Mouse (Mus musculus): ENCODE measurements around the gene Pdgfd. TPM values are rescaled to one million over a fixed set of nuclear protein-coding genes. Genes with fewer than 3 reads are reported as not detected.
"Not testable (repeated sequence)": the region's sequence is repeated elsewhere in the genome, so short reads cannot be mapped to it uniquely, and the experiment has no call there.

Gene Pdgfd
- not detected for polyA plus RNA-seq (2017; shearing (Covaris generic))

DNA sequence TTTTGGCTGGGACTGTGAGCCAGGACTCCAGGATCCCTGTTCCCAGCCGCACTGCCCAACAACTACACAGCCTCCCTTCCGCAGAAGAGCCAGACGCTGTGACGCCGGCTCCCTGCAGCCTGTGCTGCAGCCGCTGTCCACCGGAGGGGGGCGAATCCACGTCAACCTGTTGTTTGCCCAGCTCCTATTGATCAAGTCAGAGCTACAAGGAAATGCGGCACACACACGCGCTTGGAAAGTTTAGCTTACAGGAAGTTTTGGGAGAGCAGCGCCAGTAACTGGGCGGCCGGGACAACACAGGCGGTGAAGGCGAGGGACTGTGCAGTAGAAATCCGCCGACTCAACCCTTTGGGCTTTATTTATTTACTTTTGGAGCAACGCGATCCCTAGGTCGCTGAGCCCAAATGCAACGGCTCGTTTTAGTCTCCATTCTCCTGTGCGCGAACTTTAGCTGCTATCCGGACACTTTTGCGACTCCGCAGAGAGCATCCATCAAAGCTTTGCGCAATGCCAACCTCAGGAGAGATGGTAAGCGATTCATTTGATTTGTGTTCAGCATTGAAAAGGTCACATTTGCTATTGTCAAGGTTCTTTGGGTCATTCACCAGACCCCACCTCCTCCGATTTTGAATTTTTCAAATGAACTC lies at the start of gene Pdgfd:
Gene Pdgfd, plus strand, starts transcription at position 194 of the 647 bp plus-strand sequence.
- no peak for ATAC-seq

GRCm38 (mm10) chr9:6169038-6169431 lies 651 bp downstream of the Pdgfd start:
- no peak for ATAC-seq

DNA sequence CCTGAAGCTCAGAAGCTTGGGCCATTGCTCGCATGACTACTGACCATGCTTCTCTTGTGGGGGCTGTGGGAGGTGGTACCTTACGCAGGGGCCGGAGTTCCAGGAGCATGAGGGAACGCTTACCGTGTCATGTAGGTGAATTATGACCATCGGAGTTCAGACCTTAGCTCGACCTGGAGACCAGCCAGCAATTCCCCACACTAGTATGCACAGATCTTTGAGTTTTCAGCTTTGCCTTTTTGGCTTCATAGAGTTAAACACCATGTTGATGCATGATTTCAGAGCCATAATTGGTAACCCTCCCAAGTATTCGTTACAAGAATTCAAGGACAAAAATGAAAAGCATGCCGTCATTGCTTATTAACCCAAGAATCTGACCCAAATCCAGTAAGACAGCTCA lies 2.6 kb downstream of the Pdgfd start:
- ATAC-seq, result no peak

GRCm38 (mm10) chr9:6173276-6173675 lies 4.9 kb downstream of the Pdgfd start:
- no peak for ATAC-seq

DNA sequence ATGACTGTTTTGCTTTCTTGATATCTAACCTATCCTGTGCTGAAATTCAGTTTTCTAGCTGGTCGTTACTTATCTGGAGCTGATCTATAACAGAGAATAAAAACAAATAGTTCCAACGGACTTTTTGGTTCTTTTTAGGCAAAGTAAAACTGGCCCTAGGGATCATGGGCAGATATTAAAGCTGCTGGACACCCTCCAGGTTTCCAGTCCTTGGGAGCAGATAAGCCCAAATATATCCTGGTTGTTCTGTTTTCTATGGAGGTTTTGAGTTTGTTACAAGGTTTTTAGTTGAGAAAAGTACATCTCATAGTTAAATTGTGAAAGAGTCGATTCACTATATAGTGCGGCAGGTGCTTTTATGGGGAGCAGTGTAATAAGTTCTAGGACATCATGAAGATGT lies 7.3 kb downstream of the Pdgfd start:
- no peak for ATAC-seq

- no peak for ATAC-seq
These were observed 14.0 kb downstream of the Pdgfd start for GRCm38 (mm10) chr9:6182307-6182923.

DNA sequence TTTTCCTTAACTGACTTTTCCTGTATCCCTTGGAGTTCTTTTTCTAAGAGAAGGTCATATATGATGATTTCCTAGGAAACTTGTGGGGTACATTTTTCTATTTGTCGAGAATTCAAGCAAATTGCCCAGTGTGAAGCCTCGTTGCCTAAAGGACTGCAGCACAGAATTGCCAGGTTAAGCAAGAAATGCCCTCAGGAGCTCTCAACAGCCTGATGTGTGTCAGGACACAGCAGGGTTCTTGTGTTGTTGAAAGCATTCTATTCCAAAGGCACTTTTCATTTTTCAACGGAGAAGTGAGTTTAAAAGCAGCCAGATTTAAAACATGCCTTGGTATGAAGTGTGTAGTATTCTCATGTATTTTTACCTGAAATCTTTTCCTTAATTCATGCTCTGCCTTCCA lies 19.6 kb downstream of the Pdgfd start:
- ATAC-seq, result no peak

GRCm38 (mm10) chr9:6193352-6193751 lies 25.0 kb downstream of the Pdgfd start:
- ATAC-seq, result no peak

DNA sequence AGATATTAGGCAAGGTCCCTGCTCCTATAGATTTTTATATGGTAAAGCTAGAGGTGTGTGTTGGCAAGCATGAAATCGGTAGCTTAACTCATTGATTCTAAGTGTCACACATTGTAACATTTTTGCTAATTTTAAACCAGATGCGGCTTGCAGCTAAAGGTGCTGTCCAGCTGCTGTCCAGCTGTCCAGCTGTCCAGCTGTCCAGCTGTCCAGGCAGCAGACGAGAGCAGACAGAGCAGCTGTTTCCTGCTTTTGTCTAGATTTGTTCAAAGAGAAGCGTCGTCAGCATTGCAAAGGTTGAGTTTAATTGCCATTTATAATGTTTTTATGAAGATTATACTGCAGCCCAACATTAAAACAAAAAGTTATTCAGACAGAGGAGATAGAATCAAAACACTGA lies 44.5 kb downstream of the Pdgfd start:
- no peak for ATAC-seq

GRCm38 (mm10) chr9:6217505-6217904 lies 49.1 kb downstream of the Pdgfd start:
- ATAC-seq, result no peak

- not testable (repeated sequence) for ATAC-seq
These were observed 67.6 kb downstream of the Pdgfd start for GRCm38 (mm10) chr9:6235982-6236381.

GRCm38 (mm10) chr9:6250320-6250719 lies 81.9 kb downstream of the Pdgfd start:
- no peak for ATAC-seq

- ATAC-seq, result no peak
These were observed 83.6 kb downstream of the Pdgfd start for GRCm38 (mm10) chr9:6251990-6252389.

- no peak for ATAC-seq
These were observed 88.7 kb downstream of the Pdgfd start for GRCm38 (mm10) chr9:6257072-6257471.

DNA sequence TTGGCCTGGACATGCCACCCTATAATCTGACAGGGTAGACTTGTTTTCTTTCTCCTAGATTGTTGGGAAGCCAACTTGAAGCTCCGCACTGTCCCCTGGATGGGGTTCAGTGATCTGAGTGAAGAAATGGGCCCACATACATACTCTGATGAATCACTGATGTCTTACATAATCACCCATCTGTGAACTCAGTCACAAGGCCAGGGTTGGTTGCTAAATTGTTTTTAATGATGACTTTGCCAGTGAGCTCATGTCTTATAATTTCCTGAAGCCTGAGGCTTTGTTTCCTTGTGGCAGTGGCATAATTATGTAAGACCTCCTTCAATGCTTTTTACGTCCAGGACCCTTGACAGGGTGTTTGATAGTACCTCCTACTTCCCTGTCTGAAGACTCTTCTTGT lies 96.4 kb downstream of the Pdgfd start:
- ATAC-seq, result no peak

GRCm38 (mm10) chr9:6269796-6270280 lies 101.5 kb downstream of the Pdgfd start, which contains the start of gene Ddi1:
Gene Ddi1 (minus strand): TSS chr9:6269846.
- ATAC-seq, result no peak

DNA sequence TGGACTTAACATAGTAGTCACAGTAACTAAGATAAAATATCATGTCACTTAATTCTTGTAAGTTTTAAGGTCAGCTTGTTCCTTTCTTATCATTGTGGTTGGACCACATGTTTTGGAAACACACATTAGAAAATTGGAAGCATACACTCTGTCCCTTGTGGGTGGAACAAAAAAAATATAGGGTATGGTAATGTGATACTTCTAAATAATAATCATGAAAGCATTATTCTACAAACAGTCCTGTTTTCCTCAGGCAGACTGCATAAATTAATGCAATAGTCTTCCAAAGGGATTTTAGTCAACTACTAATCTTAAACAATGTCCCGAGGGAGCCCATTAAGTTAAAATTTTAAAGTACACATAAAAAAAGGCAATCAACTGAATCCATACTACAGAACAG lies 108.0 kb downstream of the Pdgfd start:
- ATAC-seq, result no peak

- no peak for ATAC-seq
These were observed 109.1 kb downstream of the Pdgfd start for GRCm38 (mm10) chr9:6277526-6277925.

DNA sequence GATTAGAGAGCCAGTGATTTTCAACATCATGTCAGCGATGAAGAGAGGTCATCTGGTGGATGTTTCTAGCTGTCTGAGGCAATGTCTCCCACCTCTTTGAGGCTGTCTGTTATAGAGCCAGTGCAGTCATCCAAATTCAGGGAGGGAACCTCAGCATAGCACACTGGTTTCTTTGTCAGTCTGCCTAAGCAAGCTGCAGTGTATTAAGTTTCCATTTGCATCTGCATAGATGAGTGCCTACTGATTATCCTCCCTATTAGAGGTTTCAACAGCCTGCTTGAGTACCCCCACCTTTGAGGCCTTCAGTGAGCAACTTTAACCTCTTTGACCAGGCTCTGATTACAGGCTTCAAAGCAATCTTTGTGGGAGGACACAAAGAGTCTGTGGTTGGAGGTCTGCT lies 118.4 kb downstream of the Pdgfd start:
- no peak for ATAC-seq

- ATAC-seq, result no peak
These were observed 120.9 kb downstream of the Pdgfd start for GRCm38 (mm10) chr9:6289211-6289696.

- no peak for ATAC-seq
These were observed 130.2 kb downstream of the Pdgfd start for GRCm38 (mm10) chr9:6298547-6298946.

- ATAC-seq, result no peak
These were observed 133.7 kb downstream of the Pdgfd start for GRCm38 (mm10) chr9:6302050-6302449.

GRCm38 (mm10) chr9:6304590-6304989 lies 136.2 kb downstream of the Pdgfd start:
- no peak for ATAC-seq

GRCm38 (mm10) chr9:6305847-6306246 lies 137.5 kb downstream of the Pdgfd start:
- ATAC-seq, result no peak
